Mouse (Mus musculus) erythroblast, embryonic 14.5 days (primary cell): ENCODE measurements around the gene Cyth3.

Experiments used
- GATA1 ChIP-seq: IDR thresholded peaks from 2 replicates; pipeline ENCODE4 v1.6.1; 2012; ENCODE audit warnings: low read length, inconsistent platforms, mixed read lengths
- TAL1 ChIP-seq: IDR thresholded peaks from 3 replicates; pipeline ENCODE4 v1.6.1; 2012; ENCODE audit warnings: low read length, inconsistent platforms, mixed read lengths

GRCm38 (mm10) chr5:143704875-143705658 lies 82.8 kb downstream of the Cyth3 start:
- TF ChIP-seq GATA1 (no peak), TAL1 (no peak)
